Mouse (Mus musculus): ENCODE data around the gene Ostf1. TPM values are rescaled to one million over a fixed set of nuclear protein-coding genes. Genes with fewer than 3 reads are reported as not detected.

Ostf1 gene
- total and polyA plus RNA-seq, 3 experiments, result 110 to 175 (median 131) TPM

- TF ChIP-seq RAD21 (IDR thresholded peaks at IDR 0.05; ENCODE audit: low read depth, low read length) (no peak), CTCF (conservative IDR thresholded peaks at IDR 0.05 in 1 of 2, IDR thresholded peaks at IDR 0.05 in 1 of 2; ENCODE audit: low read depth in 2 of 2, low read length in 2 of 2) (no peak), EP300 (IDR thresholded peaks at IDR 0.05; ENCODE audit: low read length) (peak; percentile 24; the same call in 1 of the 2 replicates), MXI1 (IDR thresholded peaks at IDR 0.05; ENCODE audit: low read depth, low read length) (peak; percentile 72; the same call in 1 of the 2 replicates), BHLHE40 (IDR thresholded peaks at IDR 0.05; ENCODE audit: low read depth, low read length) (peak; percentile 23; the same call in 1 of the 2 replicates), GABPA (IDR thresholded peaks at IDR 0.05; ENCODE audit: insufficient replicate concordance, low read depth, low read length) (no peak), ZNF384 (IDR thresholded peaks at IDR 0.05; ENCODE audit: low read depth, low read length) (0 out of 2 replicates have a peak, but pooled peaks have one; percentile 19), TBP (conservative IDR thresholded peaks at IDR 0.05; ENCODE audit: low read depth, low read length) (no peak), CHD1 (IDR thresholded peaks at IDR 0.05; ENCODE audit: low read depth, low read length) (no peak)
Observed at GRCm38 (mm10) chr19:18619691-18620090, 11.9 kb downstream of the Ostf1 start (continued).

- Histone ChIP-seq H3K9me3 (replicated peaks; ENCODE audit: low read length) (no peaks in the 10 kb centered on the region), H3K4me2 (ENCODE audit: insufficient read depth, low read depth, poor library complexity, severe bottlenecking) (peak overlapping the region; percentile 53; the same call in 1 of the 2 replicates), H3K79me2 (replicated peaks; ENCODE audit: control insufficient read depth, extremely low read depth, insufficient read depth, poor library complexity, severe bottlenecking) (peaks cover 67% of the 10 kb centered on the region), H3K4me3 (replicated peaks in 1 of 3; ENCODE audit: low read depth in 2 of 3, low read length in 2 of 3, poor library complexity in 1 of 3) (no peak overlapping the region), H3K36me3 (replicated peaks in 1 of 2; ENCODE audit: control insufficient read depth in 1 of 2, insufficient read depth in 1 of 2, low read length in 1 of 2) (peaks cover 0 to 2% of the 10 kb centered on the region in 2 experiments), H3K27ac (ENCODE audit: insufficient read depth, low read depth) (no peak overlapping the region), H3K9ac (ENCODE audit: insufficient read depth, low read depth) (no peak overlapping the region), H3K27me3 (replicated peaks) (no peaks in the 10 kb centered on the region), H3K4me1 (ENCODE audit: control insufficient read depth in 1 of 2, insufficient read depth in 2 of 2) (peaks cover 39 to 93% of the 10 kb centered on the region in 2 experiments)
- TF ChIP-seq HCFC1 (IDR thresholded peaks at IDR 0.05; ENCODE audit: low read depth, low read length) (no peak), NRF1 (IDR thresholded peaks at IDR 0.05; ENCODE audit: low read depth, low read length) (no peak), ELF1 (IDR thresholded peaks at IDR 0.05; ENCODE audit: low read depth, low read length) (no peak), JUND (conservative IDR thresholded peaks at IDR 0.05; ENCODE audit: low read depth, low read length) (no peak)
- in situ Hi-C loops (cut with MboI; ENCODE audit: low pct_ligation_motif_present, low pct_unique_long_range_greater_than_20kb, low sequenced_read_pairs) (no loop called here), dilution Hi-C loops (cut with MboI; ENCODE audit: extremely low pct_ligation_motif_present, extremely low pct_unique_long_range_greater_than_20kb, low sequenced_read_pairs) (no loop called here)
- DNase-seq (ENCODE audit: extremely low read depth), result peak; percentile 35
Observed at GRCm38 (mm10) chr19:18619060-18619459, 12.6 kb downstream of the Ostf1 start.

GRCm38 (mm10) chr19:18617504-18617903 is 14.1 kb downstream of the Ostf1 start:
- in situ Hi-C loops (cut with MboI; ENCODE audit: low pct_ligation_motif_present, low pct_unique_long_range_greater_than_20kb, low sequenced_read_pairs), result no loop called here
- no peak overlapping the region for H3K27ac ChIP-seq (ENCODE audit: insufficient read depth, low read depth)
- peaks cover 39 to 89% of the 10 kb centered on the region in 2 experiments for H3K4me1 ChIP-seq (ENCODE audit: control insufficient read depth in 1 of 2, insufficient read depth in 2 of 2)
- no peak overlapping the region for H3K4me3 ChIP-seq (replicated peaks in 1 of 3; ENCODE audit: low read depth in 2 of 3, low read length in 2 of 3, poor library complexity in 1 of 3)
- TF ChIP-seq MYC (IDR thresholded peaks at IDR 0.05; ENCODE audit: low read depth, low read length) (no peak), ZNF384 (IDR thresholded peaks at IDR 0.05; ENCODE audit: low read depth, low read length) (0 out of 2 replicates have a peak, but pooled peaks have one; percentile 39), NELFE (IDR thresholded peaks at IDR 0.05; ENCODE audit: low read depth, low read length) (no peak)
- dilution Hi-C loops (cut with MboI; ENCODE audit: extremely low pct_ligation_motif_present, extremely low pct_unique_long_range_greater_than_20kb, low sequenced_read_pairs), result no loop called here
- peaks cover 58% of the 10 kb centered on the region for H3K79me2 ChIP-seq (replicated peaks; ENCODE audit: control insufficient read depth, extremely low read depth, insufficient read depth, poor library complexity, severe bottlenecking)
- H3K9ac ChIP-seq (ENCODE audit: insufficient read depth, low read depth), result no peak overlapping the region
- no peak for DNase-seq (ENCODE audit: extremely low read depth)
- H3K27me3 ChIP-seq (replicated peaks), result no peaks in the 10 kb centered on the region
- peaks cover 0 to 6% of the 10 kb centered on the region in 2 experiments for H3K36me3 ChIP-seq (replicated peaks in 1 of 2; ENCODE audit: control insufficient read depth in 1 of 2, insufficient read depth in 1 of 2, low read length in 1 of 2)
- no peaks in the 10 kb centered on the region for H3K9me3 ChIP-seq (replicated peaks; ENCODE audit: low read length)
- H3K4me2 ChIP-seq (ENCODE audit: insufficient read depth, low read depth, poor library complexity, severe bottlenecking), result peak overlapping the region; percentile 26; the same call in 1 of the 2 replicates

Measured in CH12.LX (cell line).